Mouse (Mus musculus): Measurements from ENCODE around the gene Creg2. TPM values are rescaled to one million over a fixed set of nuclear protein-coding genes. Genes with fewer than 3 reads are reported as not detected.

The Creg2 gene
- not detected for total RNA-seq (2021)

DNA sequence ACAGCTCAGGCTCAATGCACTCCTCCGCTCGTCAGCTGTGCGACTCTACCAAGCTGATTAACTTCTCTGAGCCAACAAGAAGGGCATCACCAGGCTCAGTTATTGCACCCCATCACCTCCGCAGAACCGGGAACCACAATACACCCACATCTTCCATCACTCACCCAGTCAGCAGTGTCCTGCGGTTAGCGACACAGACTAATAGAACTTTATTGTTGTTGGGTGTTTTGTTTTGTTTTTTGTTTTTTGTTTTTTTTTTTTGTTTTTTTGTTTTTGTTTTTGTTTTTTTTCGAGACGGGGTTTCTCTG lies at the start of gene Creg2:
Gene Creg2 (minus strand): TSS at position 234 of the 308 bp plus-strand sequence.
- intact Hi-C loops (cut with DNase I): no loop called here
- no peak for DNase-seq

GRCm38 (mm10) chr1:39700599-39701273 lies 49.5 kb upstream of the Creg2 start:
- intact Hi-C loops (cut with DNase I): no loop called here
- DNase-seq: no peak

GRCm38 (mm10) chr1:39698456-39698855 lies 47.2 kb upstream of the Creg2 start:
- intact Hi-C loops (cut with DNase I): no loop called here
- DNase-seq: peak in 1 of 2 experiments; percentile 33

GRCm38 (mm10) chr1:39695198-39695597 lies 43.9 kb upstream of the Creg2 start:
- no peak for DNase-seq
- intact Hi-C loops (cut with DNase I): no loop called here

DNA sequence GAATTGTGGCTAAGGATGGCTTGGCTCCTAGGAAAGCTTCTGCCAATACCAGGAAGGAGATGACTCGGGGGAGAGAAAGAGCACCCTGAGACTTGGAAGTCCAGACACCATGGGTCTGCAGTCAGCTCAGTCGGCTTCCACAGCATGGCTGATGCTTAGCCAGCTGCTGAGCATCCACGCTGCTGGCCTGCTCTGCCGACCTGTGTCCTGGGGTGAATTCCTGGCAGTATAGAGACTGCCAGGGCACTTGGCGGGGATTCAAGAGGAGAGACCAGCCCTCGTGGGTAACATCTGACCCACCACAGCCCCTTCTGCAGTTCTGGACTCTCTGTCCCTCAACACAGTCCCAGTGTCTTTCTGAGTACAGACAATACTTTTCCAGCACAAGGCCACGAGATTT lies 43.5 kb upstream of the Creg2 start:
- intact Hi-C loops (cut with DNase I): no loop called here
- DNase-seq: no peak

DNA sequence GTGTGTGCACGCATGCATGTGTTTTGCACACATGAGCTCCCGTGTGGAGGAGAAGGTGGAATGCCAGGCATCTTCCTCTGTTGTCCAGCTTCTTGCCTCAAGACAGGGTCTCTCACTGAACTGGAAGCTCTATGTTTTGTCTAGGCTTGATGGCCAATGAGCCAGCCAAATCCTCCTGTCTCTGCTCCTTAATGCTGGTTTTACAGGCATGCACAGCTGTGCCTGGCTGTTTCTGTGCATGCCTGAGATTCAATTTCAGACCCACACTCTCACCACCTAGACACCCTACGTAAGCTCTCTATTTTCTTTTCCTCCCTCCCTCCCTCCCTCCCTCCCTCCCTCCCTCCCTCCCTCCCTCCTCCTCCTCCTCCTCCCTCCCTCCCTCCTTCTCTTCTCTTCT lies 40.7 kb upstream of the Creg2 start:
- intact Hi-C loops (cut with DNase I): no loop called here
- DNase-seq: no peak

GRCm38 (mm10) chr1:39691061-39691460 lies 39.8 kb upstream of the Creg2 start:
- no peak for DNase-seq
- intact Hi-C loops (cut with DNase I): no loop called here

DNA sequence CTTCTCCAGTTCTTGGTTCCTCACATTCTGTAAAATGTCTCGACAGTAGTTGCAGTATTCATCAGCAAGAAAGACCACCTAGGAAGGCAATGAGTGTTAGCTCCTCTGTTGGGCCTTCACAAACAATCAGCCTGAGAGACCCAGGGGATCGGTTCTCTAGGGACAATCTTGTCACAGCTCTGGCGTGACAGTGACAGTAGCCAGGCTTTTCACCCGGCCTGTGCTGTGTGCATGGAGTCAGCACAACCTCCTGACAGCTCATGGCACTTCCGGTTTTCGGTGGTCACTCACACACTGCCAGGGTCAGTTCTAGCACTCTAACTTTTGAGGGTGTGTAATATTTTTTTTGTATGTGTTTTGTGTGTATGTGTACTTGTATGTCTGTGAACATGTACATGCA lies 37.3 kb upstream of the Creg2 start:
- no peak for DNase-seq

GRCm38 (mm10) chr1:39687279-39687678 lies 36.0 kb upstream of the Creg2 start:
- DNase-seq: no peak
- intact Hi-C loops (cut with DNase I): loop anchor here (2.0 to 10.0 kb wide), 6 partner anchors 22 to 688 kb away; partner anchors contain the start of gene Map4k4

More for the DNA sequence above, 37.3 kb upstream of the Creg2 start:
- intact Hi-C loops (cut with DNase I): loop anchor here (10.0 kb wide), 2 partner anchors 216 to 686 kb away; partner anchors contain the start of gene Map4k4

DNA sequence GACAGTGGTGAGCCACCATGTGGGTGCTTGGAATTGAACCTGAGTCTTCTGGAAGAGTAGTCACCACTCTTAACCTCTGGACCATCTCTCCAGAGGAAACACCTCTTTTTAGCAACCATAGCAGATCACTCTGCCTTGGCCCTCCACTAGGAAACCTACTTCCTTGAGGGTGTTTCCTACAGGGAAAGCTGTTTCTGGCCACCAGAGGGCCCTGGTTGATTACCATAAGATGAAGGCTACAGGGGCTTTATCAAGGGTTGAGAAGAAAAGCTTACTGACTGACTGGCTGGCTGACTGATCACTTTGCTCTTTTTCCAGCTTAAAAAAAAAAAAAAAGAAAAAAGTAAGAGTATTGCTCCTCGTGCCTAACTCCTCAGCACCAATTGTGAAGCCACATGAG lies 34.6 kb upstream of the Creg2 start:
- DNase-seq: peak; percentile 77 to 83
- intact Hi-C loops (cut with DNase I): loop anchor here (1.0 to 10.0 kb wide), 7 partner anchors 23 to 689 kb away; partner anchors contain the start of gene Map4k4

GRCm38 (mm10) chr1:39681638-39682037 lies 30.4 kb upstream of the Creg2 start:
- DNase-seq: no peak
- intact Hi-C loops (cut with DNase I): loop anchor here (2.0 to 10.0 kb wide), 3 partner anchors 67 to 693 kb away; partner anchors contain the start of gene Map4k4

DNA sequence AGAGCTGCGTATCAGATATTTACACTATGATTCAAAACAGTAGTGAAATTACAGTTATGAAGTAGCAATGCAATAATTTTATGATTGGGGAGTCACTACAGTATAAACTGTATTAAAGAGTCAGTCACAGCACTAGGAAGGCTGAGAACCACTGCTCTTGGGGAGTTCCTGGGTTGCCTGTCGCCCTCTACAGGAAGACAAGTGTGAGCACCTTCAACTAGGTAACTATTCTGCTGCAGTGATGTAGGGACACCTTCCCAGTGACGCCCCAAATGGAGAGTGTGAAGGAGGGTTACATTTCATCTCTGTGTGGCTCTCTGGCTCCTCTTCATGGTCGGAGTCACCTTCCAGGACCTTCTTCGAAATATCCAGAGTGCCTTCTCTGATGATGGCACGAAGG lies 29.3 kb upstream of the Creg2 start:
- DNase-seq: no peak
- intact Hi-C loops (cut with DNase I): loop anchor here (2.0 to 10.0 kb wide), 3 partner anchors 66 to 694 kb away; partner anchors contain the start of gene Map4k4

DNA sequence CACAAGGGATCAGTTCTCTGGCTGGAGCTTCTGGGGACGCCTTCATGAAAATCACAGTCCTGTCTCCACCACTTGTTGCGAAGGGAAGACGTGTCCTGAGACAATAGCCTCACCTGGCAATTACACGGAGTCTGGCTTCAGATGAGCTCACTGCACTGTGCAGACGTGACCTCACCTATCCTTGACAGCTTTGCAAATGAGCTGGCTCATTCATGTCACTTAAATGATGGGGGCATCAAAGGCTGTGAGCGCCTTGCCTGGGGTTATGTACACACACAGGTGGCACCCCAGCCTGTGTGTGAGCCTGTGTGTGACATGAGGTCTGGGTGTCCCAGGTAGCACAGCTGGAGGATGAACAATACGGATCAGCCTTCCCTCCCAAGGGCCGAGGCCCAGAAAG lies 27.6 kb upstream of the Creg2 start:
- DNase-seq: no peak
- intact Hi-C loops (cut with DNase I): no loop called here

- intact Hi-C loops (cut with DNase I): no loop called here
- DNase-seq: peak in 1 of 2 experiments; percentile 35
Observed at GRCm38 (mm10) chr1:39676221-39676876, 25.1 kb upstream of the Creg2 start.

GRCm38 (mm10) chr1:39672362-39673105 lies 21.3 kb upstream of the Creg2 start:
- intact Hi-C loops (cut with DNase I): no loop called here

GRCm38 (mm10) chr1:39670211-39670935 lies 19.1 kb upstream of the Creg2 start:
- DNase-seq: no peak
- intact Hi-C loops (cut with DNase I): no loop called here

More at GRCm38 (mm10) chr1:39672362-39673105, 21.3 kb upstream of the Creg2 start:
- no peak for DNase-seq

DNA sequence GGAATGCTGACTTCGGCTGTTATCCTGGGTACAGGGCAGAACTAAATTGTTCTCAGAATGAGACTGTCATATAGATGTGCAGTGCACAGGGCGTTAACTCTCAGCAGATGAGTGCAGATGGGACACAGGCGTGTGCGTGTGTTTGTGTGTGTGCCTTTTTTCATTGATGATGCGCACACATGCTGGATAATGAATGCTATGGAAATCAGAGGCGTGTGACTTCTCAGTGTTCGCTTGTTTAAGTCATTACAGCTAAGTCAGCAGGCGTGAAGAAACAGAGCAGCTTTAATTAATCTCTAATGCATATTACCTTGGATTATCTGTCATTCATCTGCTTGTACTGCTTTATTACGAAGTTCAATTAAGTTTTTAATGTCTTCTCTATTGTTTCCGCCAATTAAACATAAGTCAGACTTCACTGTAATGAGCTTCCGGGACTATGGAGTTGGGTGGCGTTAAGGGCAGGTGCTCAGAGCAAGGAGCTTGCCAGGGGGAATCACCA lies 15.5 kb upstream of the Creg2 start:
- no peak for DNase-seq
- intact Hi-C loops (cut with DNase I): no loop called here

DNA sequence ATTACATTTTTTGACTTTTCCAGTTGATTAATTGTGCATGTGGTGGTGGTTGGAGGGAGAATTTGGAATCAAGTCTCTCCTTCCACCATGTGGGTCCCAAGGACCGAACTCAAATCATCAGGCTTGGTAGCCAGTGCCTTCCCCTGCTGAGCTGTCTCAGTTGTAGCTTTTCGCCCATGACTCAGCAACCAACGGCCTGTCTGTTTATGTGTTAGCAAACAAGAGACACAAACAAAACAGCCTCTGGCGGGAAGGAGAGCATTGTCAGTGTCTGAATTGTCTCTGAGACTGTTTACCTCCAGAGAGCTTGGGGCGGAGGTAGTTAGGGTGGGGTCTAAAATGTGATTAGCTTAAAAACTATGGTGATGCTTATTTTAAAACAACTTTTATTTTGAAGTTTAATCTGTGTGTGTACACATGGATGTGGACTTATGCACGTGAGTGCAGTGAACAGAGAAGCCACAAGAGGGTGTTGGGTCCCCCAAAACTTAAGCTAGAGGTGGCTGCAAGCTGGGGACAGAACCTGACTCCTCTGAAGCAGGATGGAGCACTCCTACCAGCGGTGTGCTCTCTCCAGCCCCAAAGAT lies 12.9 kb upstream of the Creg2 start:
- DNase-seq: no peak
- intact Hi-C loops (cut with DNase I): no loop called here

DNA sequence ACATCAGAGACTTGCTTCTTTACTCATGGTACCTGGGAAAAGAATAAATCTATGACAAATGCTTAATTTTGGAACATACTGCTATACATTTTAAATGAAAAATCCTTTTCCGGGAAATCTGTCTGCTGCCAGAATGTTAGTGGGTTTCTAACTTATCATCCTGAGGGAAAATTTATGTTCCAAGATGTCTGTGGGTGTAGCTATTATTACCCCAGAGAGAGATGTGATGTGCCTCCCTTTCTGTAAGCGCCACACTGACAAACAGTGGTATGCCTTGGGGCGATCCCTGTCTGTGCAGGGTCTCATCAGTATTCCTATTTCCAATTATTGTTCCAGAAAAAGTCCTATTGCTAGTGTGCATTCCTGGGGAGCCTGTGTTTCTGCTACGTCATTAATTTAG lies 11.8 kb upstream of the Creg2 start:
- intact Hi-C loops (cut with DNase I): no loop called here
- no peak for DNase-seq

GRCm38 (mm10) chr1:39656976-39657529 lies 5.8 kb upstream of the Creg2 start:
- DNase-seq: no peak
- intact Hi-C loops (cut with DNase I): no loop called here

Data from heart, postnatal 36 days (tissue).